Mouse (Mus musculus): Measurements from ENCODE around the gene Ftl1.

DNA sequence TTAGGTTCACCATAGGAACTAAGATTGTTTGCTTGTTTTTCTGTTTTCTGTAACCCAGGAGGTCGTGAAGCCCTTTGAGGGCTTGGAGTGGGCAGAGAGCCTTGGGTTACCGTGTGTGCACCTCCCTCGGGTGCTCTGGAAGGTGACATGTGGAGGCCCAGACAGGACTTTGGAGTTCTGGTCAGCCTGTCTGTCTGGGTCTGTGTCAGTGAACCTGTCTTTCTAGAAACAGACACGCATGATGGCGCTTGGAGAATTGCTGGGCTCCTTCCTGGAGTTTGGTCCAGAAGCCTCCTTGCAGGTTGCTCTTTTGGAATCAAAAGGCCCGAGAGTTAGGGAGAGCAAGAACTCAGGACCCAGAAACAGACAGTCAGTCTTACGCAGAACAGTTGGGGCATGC, 693 bp upstream of the Ftl1 start:
- TF ChIP-seq POLR2A (IDR thresholded peaks at IDR 0.05; ENCODE audit: borderline replicate concordance, insufficient read depth, low read length) (no peak), CTCF (IDR thresholded peaks at IDR 0.05; ENCODE audit: borderline replicate concordance, insufficient read depth, low read depth, low read length) (no peak)
